Mouse (Mus musculus) cerebellum, adult 2 months (tissue): ENCODE data around the gene Syt14. TPM values are rescaled to one million over a fixed set of nuclear protein-coding genes. Genes with fewer than 3 reads are reported as not detected.

Source experiments
- DNase-seq, 2 experiments: peaks; one replicate each; pipeline ENCODE4 v3.0.0; 2021
- H3K27ac ChIP-seq: fragments of 200-500 bp; 2 replicates; pipeline ENCODE4 v1.5.1; 2012; ENCODE audit warnings: low read length, control low read depth, inconsistent platforms; ENCODE audit not compliant: insufficient read depth
- H3K27me3 ChIP-seq: fragments of 200-500 bp; 2 replicates; pipeline ENCODE4 v1.6.1; 2012; ENCODE audit warnings: inconsistent platforms, mild to moderate bottlenecking, low read length, moderate library complexity; ENCODE audit not compliant: control insufficient read depth, insufficient read depth
- H3K4me1 ChIP-seq: fragments of 200-500 bp; 2 replicates; pipeline ENCODE4 v1.6.1; 2011; ENCODE audit warnings: low read length; ENCODE audit not compliant: control insufficient read depth, insufficient read depth
- H3K4me3 ChIP-seq: fragments of 200-500 bp; replicated peaks from 2 replicates; pipeline ENCODE3; 2011; ENCODE audit warnings: mild to moderate bottlenecking, low read depth, low read length, control low read depth; ENCODE audit not compliant: insufficient read depth
- CTCF ChIP-seq: fragments of 200-500 bp; IDR thresholded peaks from 2 replicates; pipeline ENCODE4 v1.5.1; 2011; ENCODE audit warnings: low read depth, mild to moderate bottlenecking, control low read depth, low read length, moderate library complexity, borderline replicate concordance; ENCODE audit not compliant: insufficient read depth
- POLR2A ChIP-seq: fragments of 200-500 bp; IDR thresholded peaks from 2 replicates; pipeline ENCODE4 v1.6.1; 2011; ENCODE audit warnings: low read length, control low read depth, borderline replicate concordance; ENCODE audit not compliant: insufficient read depth
- WGBS: fragments of 180-500 bp; shearing (Covaris S2); methylation state at CpG from one replicate; pipeline ENCODE4 v1.1.7; 2018; 5-methylcytosine and 5-hydroxymethylcytosine counted together
- polyA plus RNA-seq: library from polyadenylated mRNA; depleted of rRNA; stranded (reverse); fragments of >200 nt; gene quantifications from 2 replicates; pipeline ENCODE4 v1.2.3, GENCODE M21; 2012

The Syt14 gene
- polyA plus RNA-seq, 1 experiment, result 6.4 TPM

DNA sequence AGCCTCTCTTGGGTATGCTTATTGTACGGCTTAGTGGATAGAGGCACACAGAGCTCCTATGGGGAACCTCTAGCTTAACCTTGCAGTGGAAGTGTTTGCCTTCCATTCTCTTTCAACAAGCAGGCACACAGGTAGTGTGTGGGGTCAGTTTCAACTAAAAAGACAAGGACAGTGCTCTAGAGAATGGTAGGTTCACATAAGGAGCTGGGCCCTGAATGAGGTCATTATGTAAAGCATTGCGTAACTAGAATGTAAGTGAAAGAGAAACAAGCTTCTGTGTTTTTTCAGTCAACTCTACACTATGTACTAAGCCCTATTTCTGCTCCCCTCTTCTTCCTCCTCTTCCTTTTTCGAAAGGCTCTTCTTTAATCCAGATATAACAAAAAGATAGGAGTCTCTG lies 103.8 kb downstream of the Syt14 start:
- WGBS, result 88% methylated on average over 3 of the region's 3 CpGs

DNA sequence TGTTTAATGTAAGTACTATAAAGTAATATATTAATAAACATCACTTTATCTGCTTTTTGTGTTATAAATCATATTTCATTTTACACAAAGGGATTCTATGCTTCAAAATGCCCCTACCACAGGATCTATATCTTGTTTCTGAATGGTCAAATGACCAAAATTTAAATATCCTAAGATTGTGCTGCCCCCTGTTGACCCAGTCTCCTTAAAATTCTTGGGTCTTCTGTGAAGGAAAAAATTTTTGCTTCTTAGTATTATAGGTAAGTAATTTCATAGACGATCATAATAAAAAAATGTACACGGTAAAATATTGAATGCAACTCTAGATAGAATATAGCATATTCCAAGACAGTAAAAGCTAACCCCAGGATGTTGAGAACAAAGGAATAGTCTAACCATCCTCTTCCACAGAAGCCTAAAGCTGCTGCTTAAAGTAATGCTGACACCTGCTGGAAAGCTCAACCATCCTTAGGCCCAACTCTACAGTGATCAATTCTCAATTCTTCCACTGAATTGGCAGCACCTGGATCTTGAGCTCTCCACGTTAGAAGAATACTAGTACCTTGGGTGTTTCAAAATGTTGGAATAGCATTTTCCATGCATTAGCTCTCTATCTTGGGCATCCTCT lies 123.4 kb downstream of the Syt14 start:
- H3K27ac ChIP-seq, result no peak overlapping the region
- no peak overlapping the region for H3K4me3 ChIP-seq

More for the DNA sequence above, 103.8 kb downstream of the Syt14 start:
- no peaks in the 10 kb centered on the region for H3K27me3 ChIP-seq
- no peak for DNase-seq
- no peaks in the 10 kb centered on the region for H3K4me1 ChIP-seq
- no peak overlapping the region for H3K27ac ChIP-seq
- no peak for TF ChIP-seq CTCF
- TF ChIP-seq POLR2A, result no peak
- H3K4me3 ChIP-seq, result no peak overlapping the region

DNA sequence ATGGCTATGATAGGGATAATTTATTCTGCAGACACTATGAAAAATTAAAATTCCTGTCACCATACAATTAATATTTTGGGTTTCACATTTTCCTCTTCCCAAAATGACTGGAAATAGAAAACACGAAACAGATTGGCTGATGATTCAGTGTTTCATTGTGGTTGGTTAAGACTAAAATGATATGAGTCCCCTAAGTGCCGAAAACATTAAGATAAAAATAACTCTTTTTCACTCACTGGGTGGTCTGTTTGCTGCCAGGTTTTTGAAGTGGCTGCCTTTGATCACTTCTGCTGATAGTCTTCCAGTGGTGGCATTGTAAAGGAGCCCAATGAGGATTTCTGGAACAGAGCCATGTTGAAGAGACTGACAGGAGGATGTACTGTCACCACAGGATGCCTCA lies 134.1 kb downstream of the Syt14 start:
- WGBS, result 46% methylated on average over 2 of the region's 2 CpGs
- TF ChIP-seq CTCF (no peak), POLR2A (no peak)
- H3K27me3 ChIP-seq, result no peaks in the 10 kb centered on the region

More for the DNA sequence above, 123.4 kb downstream of the Syt14 start:
- Histone ChIP-seq H3K27me3 (no peaks in the 10 kb centered on the region), H3K4me1 (no peaks in the 10 kb centered on the region)
- DNase-seq, result no peak
- TF ChIP-seq CTCF (no peak), POLR2A (no peak)
- 70% methylated on average over 3 of the region's 3 CpGs for WGBS

DNA sequence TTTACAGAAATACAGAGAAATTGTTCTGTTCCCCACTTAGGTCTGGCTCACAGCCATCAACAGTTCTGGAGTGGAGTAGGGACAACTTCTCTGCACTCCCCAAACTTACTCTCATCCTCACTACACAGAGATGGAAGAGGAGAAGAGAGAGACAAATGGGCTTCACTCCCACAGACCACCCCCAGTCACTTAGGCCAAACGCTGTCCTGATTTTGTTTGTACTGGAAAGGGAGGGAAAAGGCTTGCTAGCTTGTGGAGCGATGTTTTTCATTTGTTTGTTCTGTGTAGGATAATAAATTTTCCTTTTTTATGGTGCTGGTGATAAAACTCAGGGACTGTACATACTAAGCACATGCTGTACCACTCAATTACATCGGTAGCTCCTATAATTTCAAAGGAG lies 134.7 kb downstream of the Syt14 start:
- no peak overlapping the region for H3K4me3 ChIP-seq
- peaks cover 9% of the 10 kb centered on the region for H3K4me1 ChIP-seq
- TF ChIP-seq CTCF, result no peak
- no peak for TF ChIP-seq POLR2A
- H3K27ac ChIP-seq, result no peak overlapping the region
- DNase-seq, result no peak
- H3K27me3 ChIP-seq, result no peaks in the 10 kb centered on the region
- WGBS, result 88% methylated on average over 3 of the region's 3 CpGs

More for the DNA sequence above, 134.1 kb downstream of the Syt14 start:
- Histone ChIP-seq H3K27ac (no peak overlapping the region), H3K4me1 (peaks cover 9% of the 10 kb centered on the region), H3K4me3 (no peak overlapping the region)
- peak in 1 of 2 experiments; percentile 5 for DNase-seq

DNA sequence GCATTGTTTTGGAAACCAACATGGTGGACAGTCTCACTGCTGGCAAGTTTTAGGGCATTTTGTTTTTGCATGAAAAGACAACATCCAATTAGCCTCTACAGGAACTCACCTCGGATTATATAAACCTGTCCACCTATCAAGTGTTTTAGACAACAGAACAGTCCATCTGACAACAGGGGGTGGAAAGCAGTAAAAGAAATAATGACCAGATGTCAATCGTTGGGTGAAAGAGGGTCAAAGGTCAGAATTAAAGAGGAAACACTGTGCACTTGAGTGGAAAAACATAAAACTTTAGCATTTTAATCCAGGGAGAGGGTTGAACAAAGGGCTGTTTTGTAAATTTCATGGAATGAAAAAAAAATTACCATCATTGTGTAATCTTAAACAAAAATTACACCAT lies 136.8 kb downstream of the Syt14 start:
- Histone ChIP-seq H3K4me3 (no peak overlapping the region), H3K27me3 (no peaks in the 10 kb centered on the region), H3K27ac (no peak overlapping the region), H3K4me1 (peaks cover 9% of the 10 kb centered on the region)
- TF ChIP-seq CTCF, result no peak
- TF ChIP-seq POLR2A, result no peak
- 20% methylated on average over 2 of the region's 2 CpGs for WGBS
- no peak for DNase-seq

DNA sequence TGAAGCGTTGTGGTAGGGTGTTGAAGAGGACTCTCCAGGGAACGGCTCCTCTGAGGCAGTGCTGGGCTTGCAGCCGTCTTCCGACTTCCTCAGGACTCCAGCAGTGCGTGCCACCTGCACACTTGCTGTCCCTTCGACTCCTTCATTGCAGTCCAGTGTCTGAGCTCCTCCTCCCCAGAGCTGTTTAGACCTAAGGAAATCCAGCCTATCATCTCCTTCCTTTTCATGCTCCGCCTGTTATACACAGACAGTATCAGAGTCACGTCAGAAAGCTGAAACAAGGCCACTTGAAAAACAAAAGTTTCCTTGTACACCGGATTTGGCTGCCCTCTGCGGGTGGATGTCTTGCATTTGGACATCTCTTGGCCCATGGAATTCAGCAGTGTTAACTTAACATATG lies 138.4 kb downstream of the Syt14 start:
- Histone ChIP-seq H3K4me3 (no peak overlapping the region), H3K4me1 (peaks cover 9% of the 10 kb centered on the region), H3K27me3 (no peaks in the 10 kb centered on the region), H3K27ac (no peak overlapping the region)
- TF ChIP-seq CTCF (no peak), POLR2A (no peak)
- 28% methylated on average over 10 of the region's 10 CpGs for WGBS
- peak; percentile 41 to 46 for DNase-seq

DNA sequence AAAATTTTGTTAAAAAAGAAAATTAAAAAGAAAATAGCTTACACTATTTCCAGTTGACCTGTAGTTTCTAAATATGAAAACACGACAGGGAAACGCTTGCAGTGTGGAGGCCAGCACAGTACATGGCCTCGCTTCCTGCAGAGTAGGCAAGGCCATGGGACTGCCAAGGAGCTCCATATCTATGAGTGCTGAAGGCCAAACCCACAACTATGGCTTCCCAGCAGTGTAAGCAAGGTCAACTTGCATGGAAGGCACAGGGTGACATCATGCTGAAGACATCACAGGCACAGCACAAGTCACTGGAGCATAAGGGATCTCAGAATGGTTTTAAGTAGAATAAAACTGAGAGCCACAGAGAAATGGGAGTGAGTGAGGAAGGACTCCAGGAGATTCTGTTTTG lies 139.5 kb downstream of the Syt14 start:
- TF ChIP-seq CTCF, result no peak
- TF ChIP-seq POLR2A, result no peak
- WGBS, result 82% methylated on average over 3 of the region's 3 CpGs

DNA sequence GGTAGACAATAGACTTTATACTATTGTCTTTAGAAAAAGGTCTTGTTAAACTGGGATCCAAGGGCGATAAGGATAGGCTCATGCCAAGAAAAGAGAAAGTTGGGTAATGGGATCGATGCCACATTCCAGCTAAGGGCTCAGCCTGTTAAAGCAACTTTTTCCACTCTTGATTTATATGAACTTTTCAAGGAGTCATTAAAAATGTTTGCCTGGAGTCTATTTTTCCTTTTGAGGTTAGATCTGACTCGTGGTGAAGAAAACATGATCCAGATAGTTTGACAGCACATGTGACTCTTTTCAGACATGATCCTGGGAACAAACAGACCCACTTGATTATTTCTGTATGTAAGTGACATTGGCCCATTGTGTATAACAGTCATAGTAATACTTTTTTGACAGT lies 144.9 kb downstream of the Syt14 start:
- TF ChIP-seq POLR2A (no peak), CTCF (no peak)
- Histone ChIP-seq H3K27ac (no peak overlapping the region), H3K4me1 (no peaks in the 10 kb centered on the region), H3K4me3 (no peak overlapping the region), H3K27me3 (no peaks in the 10 kb centered on the region)
- 83% methylated on average over 3 of the region's 3 CpGs for WGBS
- no peak for DNase-seq

More for the DNA sequence above, 139.5 kb downstream of the Syt14 start:
- DNase-seq, result no peak
- Histone ChIP-seq H3K4me3 (no peak overlapping the region), H3K27ac (no peak overlapping the region), H3K27me3 (no peaks in the 10 kb centered on the region), H3K4me1 (peaks cover 9% of the 10 kb centered on the region)
